Mouse (Mus musculus) left cerebral cortex, postnatal 10 days (tissue): ENCODE results near the gene Fam214a. TPM values are rescaled to one million over a fixed set of nuclear protein-coding genes. Genes with fewer than 3 reads are reported as not detected.

Experiments used
- DNase-seq, 2 experiments: peaks; one replicate each; pipeline ENCODE4 v3.0.0; 2021 to 2022; ENCODE audit warnings: low spot score in 2 of 2, mixed read lengths in 1 of 2; ENCODE audit errors: extremely low spot score in 1 of 2
- intact Hi-C: fragments of 180-260 bp; cut with DNase I; formaldehyde crosslinking; loops from one replicate; pipeline ENCODE4 v1.15.1; 2025
- total RNA-seq, 2 experiments: library from RNA; stranded (reverse); gene quantifications; 2 replicates each; pipeline ENCODE4 v1.2.3; 2021

Fam214a gene
- total RNA-seq, 2 experiments from 2014 or later = 25.9 to 33.9 TPM

DNA sequence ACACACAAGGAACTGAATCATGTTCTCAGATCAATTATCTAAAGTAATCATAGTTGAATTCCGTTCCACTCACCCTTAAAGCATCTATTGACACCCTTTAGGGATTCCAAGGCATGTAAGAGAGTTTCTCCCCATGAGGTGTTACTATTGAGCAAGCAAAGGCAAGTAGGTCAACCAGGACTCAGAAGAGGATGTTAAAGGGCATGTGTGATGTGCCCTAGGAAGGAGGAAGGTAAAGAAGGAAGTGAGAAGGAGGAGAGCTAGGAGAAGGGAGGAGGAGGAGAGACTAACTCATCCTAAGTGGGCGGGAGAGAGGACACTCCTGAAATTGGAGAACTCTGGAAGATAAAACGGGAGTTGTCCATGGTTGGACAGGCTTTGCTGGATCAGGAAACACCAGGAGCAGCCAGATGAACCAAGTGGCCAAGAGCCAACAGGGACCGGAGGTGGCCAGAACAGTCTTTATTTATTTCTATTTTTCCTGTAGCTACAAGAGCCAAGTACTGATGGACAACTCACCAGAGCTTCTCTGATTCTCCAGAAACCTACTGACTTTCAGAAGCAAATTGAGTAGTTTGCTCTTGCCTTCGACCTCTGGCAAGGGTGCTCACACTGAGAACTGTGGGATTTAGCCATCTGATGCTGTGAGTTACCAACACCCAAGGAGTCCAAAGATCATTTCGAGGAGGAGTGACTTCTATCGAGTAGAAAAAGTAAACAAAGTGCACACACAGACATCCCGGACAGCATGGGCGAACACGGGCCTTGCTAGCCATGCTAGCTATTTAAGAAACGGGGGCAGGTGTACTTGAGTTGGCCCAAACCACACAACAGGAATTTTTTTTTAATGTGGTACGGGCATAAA lies 13.8 kb upstream of the Fam214a start:
- intact Hi-C loops = no loop called here
- DNase-seq = no peak

DNA sequence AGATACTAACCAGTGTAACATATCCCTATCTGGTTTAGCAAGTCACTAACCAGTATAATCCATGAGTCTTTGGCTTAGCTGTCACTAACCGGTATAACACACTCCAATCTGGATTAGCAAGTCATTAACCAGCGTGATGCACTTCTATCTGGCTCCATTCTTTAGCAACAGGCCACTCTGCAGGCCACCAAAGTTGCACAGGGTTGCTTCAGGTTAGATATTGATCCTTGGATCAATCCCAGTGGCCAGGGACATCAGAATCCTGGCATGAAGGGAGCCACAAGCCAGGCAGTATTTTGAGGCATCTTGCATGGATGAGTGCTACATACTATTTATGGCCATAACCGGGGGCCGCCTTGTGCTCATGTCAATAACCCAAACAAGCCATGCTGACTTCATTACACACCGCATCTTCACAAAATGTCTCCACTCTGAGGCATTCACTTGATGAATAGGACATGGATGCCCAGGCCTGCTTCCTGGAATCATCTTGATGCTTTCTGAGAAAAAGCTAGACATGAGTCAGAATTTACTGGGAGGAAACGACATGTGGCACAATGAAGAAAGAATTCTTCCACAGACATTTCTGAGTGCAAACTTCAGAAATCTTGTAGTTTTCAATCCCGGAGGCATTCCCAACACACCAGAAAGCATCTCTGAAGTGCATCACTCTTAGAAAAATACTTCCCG lies 5.8 kb upstream of the Fam214a start:
- intact Hi-C loops = no loop called here
- no peak for DNase-seq

DNA sequence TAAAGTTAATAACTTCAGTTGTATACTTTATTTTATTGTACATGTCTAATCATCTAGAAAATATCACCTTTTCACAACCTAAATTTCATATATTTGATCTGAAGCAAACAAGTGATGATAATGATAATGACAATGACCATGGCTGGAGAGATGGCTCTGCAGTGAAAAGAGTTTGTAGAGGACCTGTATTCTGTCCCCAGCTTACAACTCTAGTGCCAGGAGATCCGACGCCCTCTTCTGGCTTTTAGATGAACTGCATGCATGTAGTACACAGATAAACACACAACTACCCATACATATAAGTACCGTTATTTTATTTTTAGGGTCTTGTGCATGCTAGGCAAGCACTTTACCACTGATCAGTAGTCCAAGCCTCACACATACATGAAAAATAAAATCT lies 1.2 kb upstream of the Fam214a start:
- no peak for DNase-seq
- intact Hi-C loops = no loop called here

DNA sequence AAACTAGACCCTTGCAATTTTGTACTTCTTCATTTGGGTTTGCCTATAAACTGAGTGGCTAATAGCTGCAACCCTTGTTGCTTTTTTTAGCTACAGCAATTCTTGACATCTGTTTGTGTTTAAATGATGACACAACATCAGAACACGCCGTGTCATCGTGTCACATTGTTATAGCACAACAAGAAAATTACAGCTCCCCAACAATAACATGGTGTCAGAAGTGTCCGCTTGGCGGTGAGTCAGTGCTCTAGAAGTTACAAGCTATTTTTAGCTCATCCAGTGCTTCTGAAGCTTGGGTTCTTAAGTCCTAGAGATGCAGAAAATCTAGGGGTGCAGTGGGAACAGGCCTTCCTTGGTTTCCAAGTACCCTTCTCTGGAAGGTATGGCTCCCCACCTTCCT lies 578 bp upstream of the Fam214a start:
- intact Hi-C loops = no loop called here

DNA sequence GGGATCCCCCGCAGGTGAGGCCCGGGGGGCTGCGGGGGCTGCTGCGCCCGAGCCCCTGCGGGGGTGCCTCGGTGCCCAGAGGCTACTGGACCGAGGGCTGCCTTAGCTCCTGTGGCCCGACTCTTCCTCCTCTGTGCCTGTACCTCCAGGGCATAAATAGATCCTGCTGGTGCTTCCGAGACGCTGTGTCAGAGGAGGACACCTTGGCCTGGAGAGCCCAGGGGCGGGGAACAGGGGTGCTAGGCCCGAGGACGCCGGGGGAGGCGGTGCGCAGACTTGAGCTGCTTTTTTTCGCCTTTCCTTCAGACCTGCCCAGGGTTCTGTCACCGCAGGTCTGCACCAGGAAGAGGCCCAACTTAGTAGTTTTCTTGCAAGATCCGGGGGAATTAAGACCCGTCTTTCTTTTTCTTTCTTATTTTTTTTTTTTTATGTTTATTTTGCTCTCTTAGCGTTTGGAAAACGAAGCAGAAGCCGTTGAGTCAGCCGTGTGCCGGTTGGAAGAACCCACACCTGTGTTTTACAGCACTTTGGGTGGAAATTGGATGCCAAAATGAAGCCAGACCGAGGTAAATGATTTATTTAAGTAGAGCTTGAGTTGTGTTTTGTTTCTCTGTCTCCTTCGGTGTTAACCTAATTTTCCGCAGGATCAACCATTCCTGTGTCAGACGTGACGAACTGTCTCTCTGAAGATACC lies 728 bp downstream of the Fam214a start:
- DNase-seq = peak; percentile 32 to 83
- intact Hi-C loops = no loop called here

More for the DNA sequence above, 578 bp upstream of the Fam214a start:
- DNase-seq = peak; percentile 18 to 44

DNA sequence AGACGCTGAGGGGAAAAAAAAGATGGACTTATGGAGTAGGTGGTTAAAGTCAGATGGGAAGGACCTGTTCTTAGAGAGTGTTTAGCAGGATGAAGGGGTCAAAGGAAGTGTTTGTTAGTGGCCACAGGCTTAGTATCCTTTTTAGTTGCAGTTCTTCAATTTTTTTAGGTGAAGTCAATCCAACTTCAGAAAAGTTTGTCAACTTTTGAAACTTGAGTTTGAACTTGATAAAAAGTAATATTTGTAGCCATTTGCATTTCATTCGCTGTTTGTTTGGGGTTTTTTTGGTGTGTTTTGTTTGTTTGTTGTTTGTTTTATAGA lies 1.2 kb downstream of the Fam214a start:
- no peak for DNase-seq
- intact Hi-C loops = no loop called here

DNA sequence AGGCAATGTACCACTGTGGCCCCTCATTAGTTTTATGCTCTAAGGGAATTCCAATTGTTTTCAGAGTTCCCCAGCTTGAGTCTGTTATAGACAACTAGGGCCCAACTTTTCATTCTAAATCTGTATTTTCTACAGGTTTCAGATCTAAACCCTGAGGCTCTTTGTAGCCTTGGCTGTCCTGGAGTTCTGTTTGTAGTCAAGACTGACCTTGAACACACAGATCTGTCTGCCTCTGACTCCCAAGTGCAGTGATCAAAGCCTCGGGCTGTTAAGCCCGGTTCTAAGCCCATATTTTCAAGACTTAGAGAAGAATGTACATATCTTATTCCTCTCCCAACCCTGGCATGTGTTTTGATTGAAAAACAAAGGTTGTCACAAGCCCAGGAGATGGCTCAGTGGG lies 1.7 kb downstream of the Fam214a start:
- intact Hi-C loops = no loop called here
- DNase-seq = no peak

DNA sequence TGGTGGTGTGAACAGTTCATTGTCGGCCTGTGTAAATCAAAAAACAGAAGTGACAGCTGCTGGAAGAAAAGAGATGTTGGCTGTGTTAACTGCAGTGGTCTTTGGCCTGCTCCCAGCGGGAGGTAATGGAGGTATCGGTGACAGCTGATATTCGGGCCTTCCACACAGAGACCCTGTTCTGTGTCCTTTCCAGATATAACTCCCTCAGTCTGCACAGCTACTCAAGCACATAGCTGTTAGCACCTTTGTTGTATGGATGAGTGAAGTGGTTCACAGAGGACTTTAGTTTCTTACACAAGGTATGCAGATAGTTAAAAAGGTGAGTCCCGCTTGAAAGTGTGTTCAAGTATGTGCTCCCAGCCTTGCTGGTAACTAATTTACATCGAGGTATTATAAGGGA lies 7.9 kb downstream of the Fam214a start:
- intact Hi-C loops = no loop called here
- DNase-seq = no peak

DNA sequence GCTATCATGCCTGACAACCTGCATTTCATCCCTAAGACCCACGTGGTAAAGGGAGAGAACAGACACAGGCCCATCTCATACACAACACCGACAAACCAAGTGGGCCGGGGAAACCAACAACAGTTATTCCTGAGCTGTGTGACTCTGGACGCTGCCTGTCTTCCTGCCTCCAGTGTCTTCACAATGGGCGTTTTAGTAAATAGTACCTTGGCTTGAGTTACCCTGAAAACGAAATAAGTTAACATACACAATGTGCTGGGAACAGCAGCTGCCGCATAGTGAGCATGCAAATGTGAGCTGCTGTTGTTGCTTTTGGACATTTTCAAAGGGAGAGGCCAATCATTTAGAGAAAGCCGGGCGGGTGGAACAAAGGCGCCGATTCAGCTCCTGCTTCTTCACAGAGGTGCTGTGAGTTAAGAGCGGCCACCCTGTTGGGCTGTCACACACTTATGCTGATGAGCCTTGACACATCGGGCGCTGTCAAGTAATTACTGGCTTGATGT lies 8.4 kb downstream of the Fam214a start:
- no peak for DNase-seq
- intact Hi-C loops = no loop called here

DNA sequence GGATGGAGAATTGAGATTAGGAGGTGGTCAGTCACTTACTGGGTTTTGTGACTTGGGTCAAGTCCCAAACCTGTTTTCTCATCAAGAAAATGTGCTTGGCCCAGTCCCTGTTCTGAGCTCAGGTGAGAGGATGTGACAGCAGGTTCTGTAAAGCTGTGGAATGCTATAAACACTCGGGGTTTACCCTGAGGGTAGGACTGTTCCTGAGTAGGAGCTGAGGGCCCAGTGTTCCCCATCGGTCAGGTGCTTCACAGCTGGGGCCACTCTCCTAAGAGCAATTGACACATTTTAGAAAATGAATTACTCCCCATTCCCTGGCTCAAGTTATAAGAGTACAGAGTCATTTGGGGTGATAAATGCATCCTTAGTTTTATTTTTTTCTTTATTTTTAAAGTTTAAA lies 11.3 kb downstream of the Fam214a start:
- intact Hi-C loops = no loop called here
- DNase-seq = no peak

DNA sequence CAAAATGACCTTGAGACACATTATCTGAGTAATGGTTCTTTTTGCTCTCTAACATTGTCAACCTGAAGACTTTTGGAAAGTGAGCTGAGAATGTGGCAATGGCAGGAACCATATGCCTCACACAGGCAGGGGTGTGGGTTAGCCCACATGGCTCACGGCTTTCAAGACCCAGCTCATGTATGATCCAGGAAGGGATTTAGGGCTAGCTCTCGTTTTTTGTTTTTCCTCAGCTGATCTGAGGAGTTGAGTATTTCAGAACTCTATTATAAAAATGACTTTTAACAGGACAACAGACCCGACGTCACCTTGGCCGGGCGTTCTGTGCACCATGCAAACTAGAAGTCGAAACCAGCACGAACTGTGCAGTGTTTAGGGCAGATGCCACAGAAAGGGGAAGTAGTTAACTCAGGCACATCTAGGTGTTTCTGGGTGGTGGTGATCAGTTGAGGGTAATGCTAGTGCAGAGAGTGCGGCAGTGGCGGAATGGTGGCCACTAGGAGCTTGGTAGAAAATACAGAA lies 12.2 kb downstream of the Fam214a start:
- DNase-seq = no peak
- intact Hi-C loops = no loop called here

DNA sequence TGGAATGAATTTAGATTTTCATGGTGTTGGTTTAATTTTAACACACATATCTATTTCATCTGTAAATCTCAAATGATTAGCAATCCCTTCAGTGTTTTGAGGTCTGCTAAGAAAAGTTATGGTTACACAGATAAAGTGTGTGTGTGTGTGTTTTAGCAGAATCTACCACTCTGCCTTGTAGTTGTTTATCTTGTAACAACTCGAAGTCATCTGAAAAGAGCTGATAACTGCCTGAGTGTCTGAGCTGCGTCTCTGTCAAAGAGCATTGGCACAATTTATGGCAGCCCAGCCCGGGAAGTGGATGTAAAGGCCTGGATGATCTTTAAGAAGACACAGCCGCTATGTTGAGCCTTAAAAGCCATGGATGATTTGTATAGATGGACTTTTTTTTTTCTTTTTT lies 13.5 kb downstream of the Fam214a start:
- DNase-seq = no peak
- intact Hi-C loops = no loop called here

DNA sequence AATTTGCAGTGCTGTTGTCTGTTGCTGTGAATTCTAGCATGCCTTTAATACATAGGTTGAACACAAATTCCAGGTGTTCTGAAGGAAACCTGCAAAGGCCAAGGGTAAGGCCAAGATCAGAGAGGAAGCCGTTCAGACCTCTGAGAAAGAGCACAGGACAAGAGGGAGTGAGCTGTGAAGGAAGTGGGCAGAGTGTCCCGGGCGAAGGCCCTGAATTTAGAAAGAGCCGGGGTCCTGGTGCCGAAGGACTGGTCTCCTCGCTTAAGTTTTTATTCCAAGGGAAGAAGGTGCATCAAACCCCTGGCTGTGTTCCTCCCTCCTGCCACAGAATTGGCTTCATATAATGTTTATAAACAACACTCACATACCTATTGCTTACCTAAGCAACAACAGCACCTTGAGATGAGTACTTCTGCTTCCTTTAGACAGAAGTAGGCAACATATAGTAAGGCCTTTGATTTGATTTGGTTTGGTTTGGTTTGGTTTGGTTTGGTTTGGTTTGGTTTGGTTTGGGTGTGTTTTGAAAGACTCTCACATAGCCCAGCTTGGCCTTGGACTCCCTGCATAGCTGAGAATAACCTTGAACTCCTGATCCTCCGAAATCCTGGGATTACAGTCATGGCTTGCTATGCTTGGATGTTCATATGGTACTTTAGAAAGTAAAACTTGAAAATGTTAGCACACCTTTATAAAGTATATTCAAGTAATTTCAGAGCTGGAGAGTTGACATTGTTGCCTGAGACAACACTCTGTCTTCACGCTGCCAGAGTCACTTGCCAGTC lies 16.2 kb downstream of the Fam214a start:
- intact Hi-C loops = no loop called here
- no peak for DNase-seq

DNA sequence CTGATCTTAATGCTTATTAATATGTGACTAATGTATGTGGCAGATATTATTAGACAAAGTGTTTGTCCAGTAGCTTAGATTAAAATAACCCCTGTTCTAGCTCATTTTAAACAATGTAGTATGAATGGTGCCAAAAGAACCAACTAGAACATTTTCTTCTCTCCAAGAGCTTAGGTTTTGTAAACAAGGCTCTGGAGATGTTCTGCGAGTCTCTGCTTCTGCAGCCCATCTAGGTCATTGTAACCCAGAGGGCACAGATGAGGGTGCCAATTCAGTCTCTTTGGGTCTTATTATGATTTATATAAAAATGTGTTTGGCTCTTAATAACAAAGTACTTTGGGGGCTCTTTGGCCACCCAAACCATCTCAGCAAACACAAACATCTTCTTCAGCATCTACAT lies 17.9 kb downstream of the Fam214a start:
- no peak for DNase-seq
- intact Hi-C loops = no loop called here

DNA sequence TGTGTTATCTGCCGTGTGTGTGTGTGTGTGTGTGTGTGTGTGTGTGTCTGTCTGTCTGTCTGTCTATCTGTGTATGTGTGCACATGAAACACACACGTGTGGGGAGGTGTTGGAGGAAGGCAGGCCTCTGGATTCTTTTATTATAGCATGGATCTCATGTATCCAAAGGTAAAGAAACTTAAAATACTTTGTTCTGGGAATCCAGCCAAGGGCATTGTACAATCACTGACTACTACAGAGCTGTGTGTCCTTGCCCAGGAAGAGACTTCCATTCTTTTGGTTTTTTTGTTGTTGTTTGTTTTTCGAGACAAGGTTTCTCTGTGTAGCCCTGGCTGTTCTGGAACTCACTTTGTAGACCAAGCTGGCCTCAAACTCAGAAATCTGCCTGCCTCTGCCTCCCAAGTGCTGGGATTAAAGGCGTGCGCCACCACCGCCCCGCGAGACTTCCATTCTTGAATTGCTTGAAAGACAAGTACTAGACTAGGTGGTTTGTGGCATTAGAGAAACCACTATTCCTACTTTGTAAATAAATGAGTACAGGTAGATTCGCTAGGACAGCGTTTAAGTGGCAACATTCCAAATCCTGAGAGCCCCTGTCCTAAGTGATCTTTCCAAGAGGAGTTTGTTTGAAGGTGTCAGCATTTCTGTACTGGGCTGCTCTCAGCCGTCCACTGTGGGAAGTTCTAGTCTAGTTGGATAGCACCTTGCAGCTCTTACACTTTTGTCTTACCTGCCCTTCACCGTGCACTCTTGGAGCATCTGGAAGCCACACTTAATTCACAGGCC lies 18.7 kb downstream of the Fam214a start:
- DNase-seq = no peak
- intact Hi-C loops = no loop called here

DNA sequence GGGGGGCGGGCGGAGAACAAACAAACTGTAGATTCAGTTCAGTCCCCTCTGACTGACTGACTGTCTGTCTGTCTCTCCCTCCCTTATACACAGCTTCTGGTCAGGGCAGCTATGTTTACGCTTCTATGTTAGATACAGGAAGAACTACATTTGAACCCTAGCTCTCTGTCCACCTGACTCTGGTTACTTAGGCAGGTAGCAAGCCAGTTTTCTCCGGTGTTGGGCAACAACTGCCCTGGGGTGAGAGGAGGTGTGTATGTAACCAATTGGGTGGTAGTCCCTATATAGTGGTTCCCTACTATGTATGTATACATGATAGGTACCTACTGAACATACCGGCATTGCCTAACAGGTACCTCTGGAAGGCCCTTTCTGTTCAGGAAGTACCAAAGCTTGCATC lies 20.1 kb downstream of the Fam214a start:
- DNase-seq = no peak
- intact Hi-C loops = no loop called here

DNA sequence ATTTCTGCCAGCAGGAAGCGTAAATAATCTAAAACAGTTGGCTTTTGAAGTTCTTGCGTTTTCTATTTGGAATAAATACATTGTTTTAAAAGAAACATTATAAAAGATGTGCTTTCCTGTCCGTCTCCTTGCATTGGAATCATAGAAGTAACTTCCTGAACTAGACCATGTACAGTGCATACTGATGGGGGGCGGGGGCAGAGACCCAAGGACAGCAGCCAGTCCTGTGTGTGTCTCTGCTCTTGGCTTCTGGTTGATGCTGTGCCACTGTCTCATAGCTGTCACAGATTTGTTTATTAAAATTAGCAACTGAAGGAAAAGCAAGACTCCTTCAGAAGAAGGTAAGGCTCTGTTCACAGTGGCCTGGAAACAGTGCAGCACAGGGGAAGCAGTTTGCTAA lies 20.5 kb downstream of the Fam214a start:
- intact Hi-C loops = no loop called here
- no peak for DNase-seq

DNA sequence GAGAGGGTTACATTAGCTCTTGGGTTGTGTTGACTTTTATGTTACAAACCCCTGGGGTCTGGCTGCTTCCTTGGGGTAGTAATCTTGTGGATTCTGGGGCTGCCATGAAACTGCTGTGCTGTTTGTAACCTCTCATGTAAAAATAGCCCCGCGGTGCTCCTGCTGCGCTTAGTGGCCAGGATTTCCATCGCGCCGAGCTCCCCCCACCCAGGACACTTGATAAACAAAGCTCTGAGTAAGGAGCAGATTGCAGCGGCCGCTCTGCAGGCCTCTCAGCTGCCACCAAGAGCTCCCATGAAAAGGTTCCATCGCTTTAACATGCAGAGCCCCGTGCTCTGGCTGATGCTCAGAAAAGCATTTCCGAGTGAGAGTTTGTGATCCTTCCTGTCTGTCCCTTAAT lies 22.1 kb downstream of the Fam214a start:
- intact Hi-C loops = no loop called here

More for the DNA sequence above, 22.1 kb downstream of the Fam214a start:
- DNase-seq = peak in 1 of 2 experiments; percentile 65
